Comparison of ENCODE assay signal across 22 mouse cellular contexts in genomic region chr6:136489899-136490298, GRCm38 (mm10). TPM values are rescaled to one million over a fixed set of nuclear protein-coding genes. Genes with fewer than 3 reads are reported as not detected.
A peak's percentile ranks its signal among the peaks of the same experiment; 100 is the strongest.
DNase-seq lines count a peak whose midpoint lies in the region; ATAC-seq and TF ChIP-seq lines count a peak whose summit lies in the region.
"Had no signal": no experiment of that assay in that cellular context is flagged by ENCODE, and none has a peak within 500 bp of the region (broad histone marks: within the 10 kb centered on the region; RNA-seq: fewer than 3 reads in every experiment).

No protein-coding gene starts in this region.

- H3K4me3 ChIP-seq in heart, embryonic 10.5 days: no peak overlapping the region
- no peak overlapping the region for H3K4me3 ChIP-seq in ES-Bruce4 (ENCODE audit: low read depth, low read length)
- no peak overlapping the region for H3K4me3 ChIP-seq in intestine, embryonic 15.5 days (replicated peaks)
- H3K4me3 ChIP-seq: limb, embryonic 12.5 days; liver, embryonic 12.5 days; lung, embryonic 15.5 days; neural tube, embryonic 15.5 days had no signal

- H3K27me3 ChIP-seq in heart, embryonic 10.5 days (ENCODE audit: insufficient read depth, poor library complexity, severe bottlenecking): no peaks in the 10 kb centered on the region
- no peaks in the 10 kb centered on the region for H3K27me3 ChIP-seq in ES-Bruce4 (ENCODE audit: control insufficient read depth, insufficient read depth, low read length, poor library complexity, severe bottlenecking)
- H3K27me3 ChIP-seq in intestine, embryonic 15.5 days (replicated peaks): no peaks in the 10 kb centered on the region
- H3K27me3 ChIP-seq: CH12.LX; limb, embryonic 12.5 days; lung, embryonic 15.5 days; neural tube, embryonic 15.5 days had no signal

- H3K36me3 ChIP-seq in heart, embryonic 10.5 days: peaks cover 4% of the 10 kb centered on the region; the same call in 1 of the 2 replicates
- H3K36me3 ChIP-seq in ES-Bruce4 (ENCODE audit: control insufficient read depth, insufficient read depth, low read length, poor library complexity, severe bottlenecking): no peaks in the 10 kb centered on the region
- no peaks in the 10 kb centered on the region for H3K36me3 ChIP-seq in intestine, embryonic 15.5 days
- H3K36me3 ChIP-seq: limb, embryonic 12.5 days; liver, embryonic 12.5 days; lung, embryonic 15.5 days; neural tube, embryonic 15.5 days had no signal

- peak; percentile 59; the same call in 1 of the 2 replicates for TF ChIP-seq EP300 in ES-Bruce4 (IDR thresholded peaks at IDR 0.05; ENCODE audit: insufficient read depth, low read depth, low read length)

- TF ChIP-seq CTCF in ES-Bruce4 (IDR thresholded peaks at IDR 0.05; ENCODE audit: low read depth, low read length): no peak

- 85% methylated on average over 3 of the region's 3 CpGs for WGBS in heart, embryonic 10.5 days
- WGBS in intestine, embryonic 15.5 days: 58% methylated on average over 3 of the region's 3 CpGs

- no peak overlapping the region for H3K27ac ChIP-seq in heart, embryonic 10.5 days
- peak overlapping the region; percentile 98 for H3K27ac ChIP-seq in ES-Bruce4 (ENCODE audit: insufficient read depth, low read length)
- H3K27ac ChIP-seq in intestine, embryonic 15.5 days: no peak overlapping the region
- H3K27ac ChIP-seq: hindbrain, postnatal 0 days; limb, embryonic 12.5 days; liver, embryonic 12.5 days; neural tube, embryonic 15.5 days had no signal

- DNase-seq in heart, adult 11 months: peak; percentile 76
- DNase-seq in heart, embryonic 10.5 days (ENCODE audit: low spot score): no peak
- peak; percentile 77 for DNase-seq in lung, postnatal 36 days
- DNase-seq in gastrocnemius, postnatal 14 days: no peak
- no peak for DNase-seq in layer of hippocampus, postnatal 36 days
- DNase-seq in frontal cortex, postnatal 14 days (ENCODE audit: low spot score in 2 of 2): no peak
- DNase-seq: adrenal gland, postnatal 14 days; cerebellum, adult 11-12 months; cerebellum, postnatal 36 days; kidney, adult 9 months; right cerebral cortex, postnatal 25 days; thymus, postnatal 36 days had no signal

- peaks cover 21% of the 10 kb centered on the region; the same call in 1 of the 2 replicates for H3K4me1 ChIP-seq in heart, embryonic 10.5 days
- H3K4me1 ChIP-seq in ES-Bruce4 (ENCODE audit: control insufficient read depth, insufficient read depth, low read length): peaks cover 6% of the 10 kb centered on the region
- H3K4me1 ChIP-seq in intestine, embryonic 15.5 days (replicated peaks): no peaks in the 10 kb centered on the region
- H3K4me1 ChIP-seq: limb, embryonic 12.5 days had no signal

- H3K4me2 ChIP-seq in intestine, embryonic 15.5 days (replicated peaks): no peak overlapping the region
- H3K4me2 ChIP-seq: limb, embryonic 12.5 days; liver, embryonic 12.5 days; lung, embryonic 15.5 days; neural tube, embryonic 15.5 days had no signal

- ATAC-seq in intestine, embryonic 15.5 days: peak; percentile 72
- ATAC-seq: activated CD4-positive, CD25-positive, alpha-beta regulatory T cell, adult 4 months; hindbrain, postnatal 0 days; liver, embryonic 12.5 days; midbrain, embryonic 16.5 days had no signal

- peak overlapping the region; percentile 48; the same call in 1 of the 2 replicates for H3K9ac ChIP-seq in ES-Bruce4 (ENCODE audit: low read depth, poor library complexity, severe bottlenecking)
- H3K9ac ChIP-seq in intestine, embryonic 15.5 days: no peak overlapping the region
- H3K9ac ChIP-seq: limb, embryonic 12.5 days; liver, embryonic 12.5 days; lung, embryonic 15.5 days; neural tube, embryonic 15.5 days had no signal

- no peaks in the 10 kb centered on the region for H3K9me3 ChIP-seq in heart, embryonic 10.5 days
- peaks cover 4% of the 10 kb centered on the region; the same call in 1 of the 2 replicates for H3K9me3 ChIP-seq in ES-Bruce4 (replicated peaks; ENCODE audit: control insufficient read depth, insufficient read depth, low read length, poor library complexity, severe bottlenecking)
- H3K9me3 ChIP-seq in intestine, embryonic 15.5 days: no peaks in the 10 kb centered on the region
- H3K9me3 ChIP-seq: limb, embryonic 12.5 days; liver, embryonic 12.5 days; lung, embryonic 15.5 days; neural tube, embryonic 15.5 days had no signal

- no peak for TF ChIP-seq POLR2A in ES-Bruce4 (IDR thresholded peaks at IDR 0.05; ENCODE audit: insufficient read depth, low read length)

- intact Hi-C loops in gastrocnemius, postnatal 14 days (cut with DNase I; ENCODE audit: low total_unique reads): no loop called here

RNA-seq across cellular contexts. Expression of gene Atf7ip, which starts 16.1 kb away (rescaled TPM):
- 37.7 and 42.4 TPM in 2 replicates for polyA plus RNA-seq in heart, embryonic 10.5 days (2016; fragmentation: Nextera tagmentation; extraction: Ambion mirVana)
- polyA plus RNA-seq in ES-Bruce4 (2011; ENCODE audit: insufficient read depth, insufficient read length, low read depth, missing spikeins): 110 and 114 TPM in 2 replicates
- 24.1 and 25.4 TPM in 2 replicates for polyA plus RNA-seq in intestine, embryonic 15.5 days (2015; fragmentation: Nextera tagmentation; extraction: Ambion mirVana)
- 10 to 100 TPM; 32.8 to 51.9 TPM for total RNA-seq in gastrocnemius, postnatal 14 days (2021)
- total RNA-seq in layer of hippocampus, postnatal 36 days (2021): 100 to 1,000 TPM; 101 to 109 TPM

Comparison
In these comparisons a context has a peak if more than half of its experiments do, and no peak if none do; other contexts are left out.
1. DNase-seq: peak in heart, adult 11 months (single experiment) and lung, postnatal 36 days (single experiment); none in heart, embryonic 10.5 days (single experiment), gastrocnemius, postnatal 14 days (single experiment), layer of hippocampus, postnatal 36 days (0 of 2) and frontal cortex, postnatal 14 days (0 of 2).